Mouse (Mus musculus) brain, embryonic 14.5 days (tissue): ENCODE measurements around the gene Dhx38.

Source experiments
- CTCF ChIP-seq: fragments of 200-500 bp; IDR thresholded peaks from 2 replicates; pipeline ENCODE4 v1.5.1; 2012; ENCODE audit warnings: inconsistent platforms, mild to moderate bottlenecking, moderate library complexity, borderline replicate concordance; ENCODE audit not compliant: insufficient read depth, insufficient read length; ENCODE audit errors: extremely low read depth
- POLR2A ChIP-seq: fragments of 200-500 bp; IDR thresholded peaks from 2 replicates; pipeline ENCODE4 v1.6.1; 2012; ENCODE audit warnings: mild to moderate bottlenecking, inconsistent platforms, borderline replicate concordance; ENCODE audit not compliant: poor library complexity, insufficient read depth, insufficient read length, severe bottlenecking; ENCODE audit errors: extremely low read depth

- TF ChIP-seq POLR2A (no peak), CTCF (no peak)
Measured at GRCm38 (mm10) chr8:109584830-109585229, 19.2 kb upstream of the Dhx38 start.
